Mouse (Mus musculus) hindbrain, embryonic 14.5 days (tissue): ENCODE measurements around the gene Atpaf1. TPM values are rescaled to one million over a fixed set of nuclear protein-coding genes. Genes with fewer than 3 reads are reported as not detected.

Experiments used
- ATAC-seq: fragments of 200-750 bp; cut with Nextera tagmentation; 2 replicates; pipeline ENCODE4 v1.8.0; 2017; ENCODE audit warnings: moderate number of reproducible peaks, mild to moderate bottlenecking, moderate TSS enrichment, moderate library complexity; ENCODE audit not compliant: low FRiP score
- DNase-seq: peaks from one replicate; pipeline ENCODE4 v3.0.0-alpha.2; 2015; ENCODE audit warnings: low spot score
- H3K27ac ChIP-seq: fragments of 300-500 bp; sonication (generic); 2 replicates; pipeline ENCODE4 v1.5.1; 2014; ENCODE audit warnings: mild to moderate bottlenecking, moderate library complexity
- H3K27me3 ChIP-seq: fragments of 300-500 bp; sonication (generic); 2 replicates; pipeline ENCODE4 v1.6.1; 2014; ENCODE audit warnings: mild to moderate bottlenecking, low read length, mixed read lengths; ENCODE audit not compliant: control insufficient read depth, insufficient read depth
- H3K36me3 ChIP-seq: fragments of 300-500 bp; sonication (generic); replicated peaks from 2 replicates; pipeline ENCODE4 v1.6.1; 2014; ENCODE audit not compliant: control insufficient read depth, insufficient read depth
- H3K4me1 ChIP-seq: fragments of 300-500 bp; sonication (generic); replicated peaks from 2 replicates; pipeline ENCODE4 v1.6.1; 2014; ENCODE audit warnings: antibody characterized with exemption, low read length, mixed read lengths; ENCODE audit not compliant: control insufficient read depth, insufficient read depth
- H3K4me2 ChIP-seq: fragments of 300-500 bp; sonication (generic); replicated peaks from 2 replicates; pipeline ENCODE4 v1.6.1; 2014; ENCODE audit warnings: mild to moderate bottlenecking, moderate library complexity
- H3K4me3 ChIP-seq: fragments of 300-500 bp; sonication (generic); replicated peaks from 2 replicates; pipeline ENCODE4 v1.5.1; 2014; ENCODE audit warnings: mild to moderate bottlenecking, low read length
- H3K9ac ChIP-seq: fragments of 300-500 bp; sonication (generic); 2 replicates; pipeline ENCODE4 v1.6.1; 2014
- H3K9me3 ChIP-seq: fragments of 300-500 bp; sonication (generic); 2 replicates; pipeline ENCODE4 v1.6.1; 2016; ENCODE audit warnings: low read length; ENCODE audit not compliant: control insufficient read depth
- WGBS: fragments of 180-500 bp; shearing (Covaris S2); extraction: QIAGEN DNeasy Blood & Tissue Kit; methylation state at CpG from one replicate; pipeline ENCODE4 v1.1.7; 2014; 5-methylcytosine and 5-hydroxymethylcytosine counted together
- polyA plus RNA-seq: library from polyadenylated mRNA; unstranded; fragments of >200 nt; fragmentation: Nextera tagmentation; extraction: Ambion mirVana; gene quantifications from 2 replicates; pipeline ENCODE4 v1.2.1, GENCODE M21; 2014

The Atpaf1 gene
- polyA plus RNA-seq, 1 experiment from 2014 or later, result 45.6 TPM

GRCm38 (mm10) chr4:115785511-115786034, 961 bp downstream of the Atpaf1 start:
- Histone ChIP-seq H3K9ac (peak overlapping the region; percentile 84), H3K4me1 (peaks cover 7% of the 10 kb centered on the region), H3K4me2 (peak overlapping the region; percentile 69), H3K27me3 (no peaks in the 10 kb centered on the region), H3K9me3 (no peaks in the 10 kb centered on the region), H3K4me3 (peak overlapping the region; percentile 76), H3K36me3 (peaks cover 18% of the 10 kb centered on the region), H3K27ac (0 out of 2 replicates have a peak overlapping the region, but pooled peaks have one; percentile 56)
- ATAC-seq, result peak; percentile 12; the same call in 1 of the 2 replicates
- no peak for DNase-seq
- WGBS, result 65% methylated on average over 7 of the region's 7 CpGs

- Histone ChIP-seq H3K27me3 (no peaks in the 10 kb centered on the region), H3K4me2 (no peak overlapping the region), H3K4me3 (no peak overlapping the region), H3K4me1 (0 out of 2 replicates have a peak, but pooled peaks cover under 1% of the 10 kb centered on the region), H3K9me3 (no peaks in the 10 kb centered on the region), H3K36me3 (peaks cover 53% of the 10 kb centered on the region), H3K27ac (no peak overlapping the region), H3K9ac (no peak overlapping the region)
- no peak for DNase-seq
- 81% methylated on average over 3 of the region's 3 CpGs for WGBS
- ATAC-seq, result no peak
Observed at GRCm38 (mm10) chr4:115790864-115791263, 6.3 kb downstream of the Atpaf1 start.

- no peak overlapping the region for H3K27ac ChIP-seq
- no peaks in the 10 kb centered on the region for H3K4me1 ChIP-seq
- no peak for ATAC-seq
- WGBS, result 96% methylated on average over 3 of the region's 3 CpGs
- peaks cover 82% of the 10 kb centered on the region for H3K36me3 ChIP-seq
- H3K4me2 ChIP-seq, result no peak overlapping the region
- DNase-seq, result no peak
- no peak overlapping the region for H3K4me3 ChIP-seq
- H3K27me3 ChIP-seq, result no peaks in the 10 kb centered on the region
- no peak overlapping the region for H3K9ac ChIP-seq
- H3K9me3 ChIP-seq, result no peaks in the 10 kb centered on the region
Observed at GRCm38 (mm10) chr4:115795360-115795759, 10.7 kb downstream of the Atpaf1 start.

GRCm38 (mm10) chr4:115799981-115800380, 15.4 kb downstream of the Atpaf1 start:
- no peaks in the 10 kb centered on the region for H3K9me3 ChIP-seq
- DNase-seq (no peak), ATAC-seq (no peak)
- no peak overlapping the region for H3K4me2 ChIP-seq
- H3K27ac ChIP-seq, result no peak overlapping the region
- H3K27me3 ChIP-seq, result no peaks in the 10 kb centered on the region
- H3K9ac ChIP-seq, result no peak overlapping the region
- no peak overlapping the region for H3K4me3 ChIP-seq
- no peaks in the 10 kb centered on the region for H3K4me1 ChIP-seq
- WGBS, result 61% methylated on average over 3 of the region's 3 CpGs
- peaks cover 69% of the 10 kb centered on the region for H3K36me3 ChIP-seq

- no peaks in the 10 kb centered on the region for H3K27me3 ChIP-seq
- H3K36me3 ChIP-seq, result peaks cover 39% of the 10 kb centered on the region
- no peak overlapping the region for H3K4me3 ChIP-seq
- no peak overlapping the region for H3K27ac ChIP-seq
- 90% methylated on average over 4 of the region's 4 CpGs for WGBS
- H3K9ac ChIP-seq, result no peak overlapping the region
- ATAC-seq (no peak), DNase-seq (no peak)
- H3K9me3 ChIP-seq, result no peaks in the 10 kb centered on the region
- H3K4me2 ChIP-seq, result no peak overlapping the region
- no peaks in the 10 kb centered on the region for H3K4me1 ChIP-seq
Observed at GRCm38 (mm10) chr4:115812326-115812725, 27.7 kb downstream of the Atpaf1 start.

- no peak overlapping the region for H3K27ac ChIP-seq
- ATAC-seq (no peak), DNase-seq (no peak)
- no peak overlapping the region for H3K4me2 ChIP-seq
- 94% methylated on average over 5 of the region's 5 CpGs for WGBS
- H3K9ac ChIP-seq, result no peak overlapping the region
- H3K9me3 ChIP-seq, result no peaks in the 10 kb centered on the region
- no peak overlapping the region for H3K4me3 ChIP-seq
- H3K4me1 ChIP-seq, result no peaks in the 10 kb centered on the region
- peaks cover 39% of the 10 kb centered on the region for H3K36me3 ChIP-seq
- no peaks in the 10 kb centered on the region for H3K27me3 ChIP-seq
Observed at GRCm38 (mm10) chr4:115815606-115816005, 31.0 kb downstream of the Atpaf1 start.

GRCm38 (mm10) chr4:115820199-115820598, 35.6 kb downstream of the Atpaf1 start:
- Histone ChIP-seq H3K4me1 (no peaks in the 10 kb centered on the region), H3K27ac (no peak overlapping the region), H3K9ac (no peak overlapping the region), H3K4me3 (no peak overlapping the region), H3K27me3 (no peaks in the 10 kb centered on the region), H3K9me3 (no peaks in the 10 kb centered on the region), H3K36me3 (peaks cover 10% of the 10 kb centered on the region), H3K4me2 (no peak overlapping the region)
- ATAC-seq (no peak), DNase-seq (no peak)
- WGBS, result 78% methylated on average over 3 of the region's 3 CpGs

- DNase-seq (no peak), ATAC-seq (no peak)
- no peak overlapping the region for H3K27ac ChIP-seq
- no peak overlapping the region for H3K4me3 ChIP-seq
- no peaks in the 10 kb centered on the region for H3K4me1 ChIP-seq
- no peak overlapping the region for H3K4me2 ChIP-seq
- peaks cover 4% of the 10 kb centered on the region; the same call in 1 of the 2 replicates for H3K36me3 ChIP-seq
- H3K9me3 ChIP-seq, result no peaks in the 10 kb centered on the region
- no peaks in the 10 kb centered on the region for H3K27me3 ChIP-seq
- no peak overlapping the region for H3K9ac ChIP-seq
- WGBS, result 76% methylated on average over 3 of the region's 3 CpGs
Observed at GRCm38 (mm10) chr4:115820944-115821343, 36.3 kb downstream of the Atpaf1 start.

GRCm38 (mm10) chr4:115821431-115821830, 36.8 kb downstream of the Atpaf1 start:
- H3K27ac ChIP-seq, result no peak overlapping the region
- H3K9me3 ChIP-seq, result no peaks in the 10 kb centered on the region
- H3K4me3 ChIP-seq, result no peak overlapping the region
- no peak for ATAC-seq
- H3K4me1 ChIP-seq, result no peaks in the 10 kb centered on the region
- H3K4me2 ChIP-seq, result no peak overlapping the region
- H3K36me3 ChIP-seq, result peaks cover 4% of the 10 kb centered on the region; the same call in 1 of the 2 replicates
- H3K27me3 ChIP-seq, result no peaks in the 10 kb centered on the region
- no peak overlapping the region for H3K9ac ChIP-seq
- no peak for DNase-seq

GRCm38 (mm10) chr4:115821928-115822327, 37.3 kb downstream of the Atpaf1 start:
- no peaks in the 10 kb centered on the region for H3K27me3 ChIP-seq
- no peaks in the 10 kb centered on the region for H3K4me1 ChIP-seq
- H3K4me3 ChIP-seq, result no peak overlapping the region
- ATAC-seq (no peak), DNase-seq (no peak)
- H3K36me3 ChIP-seq, result peaks cover 4% of the 10 kb centered on the region; the same call in 1 of the 2 replicates
- H3K9me3 ChIP-seq, result no peaks in the 10 kb centered on the region
- no peak overlapping the region for H3K27ac ChIP-seq
- H3K4me2 ChIP-seq, result no peak overlapping the region
- H3K9ac ChIP-seq, result no peak overlapping the region
- WGBS, result 67% methylated on average over 3 of the region's 3 CpGs
